ENCODE assay signal across 18 mouse cellular contexts in genomic region chr4:133252089-133252488, GRCm38 (mm10). TPM values are rescaled to one million over a fixed set of nuclear protein-coding genes. Genes with fewer than 3 reads are reported as not detected.
DNase-seq lines count a peak whose midpoint lies in the region; TF ChIP-seq lines count a peak whose summit lies in the region.
"Had no signal": no experiment of that assay in that cellular context is flagged by ENCODE, and none has a peak within 500 bp of the region (broad histone marks: within the 10 kb centered on the region; RNA-seq: fewer than 3 reads in every experiment).

No protein-coding gene starts in this region.

- TF ChIP-seq CTCF in cortical plate, adult 2 months (IDR thresholded peaks at IDR 0.05; ENCODE audit: extremely low read depth, insufficient read depth, low read length) = peak; percentile 24; the same call in 1 of the 2 replicates
- TF ChIP-seq CTCF in gastrocnemius, adult 2 months (IDR thresholded peaks at IDR 0.05) = no peak

- intact Hi-C loops in gastrocnemius, adult 2 months (cut with DNase I) = no loop called here

- peak; percentile 34 for DNase-seq in embryo, embryonic 11 days
- DNase-seq in embryo, embryonic 9.5 days (ENCODE audit: extremely low spot score) = no peak
- DNase-seq in kidney, postnatal 4 days = peak; percentile 44 to 53
- no peak for DNase-seq in kidney, adult 9 months
- peak; percentile 17 for DNase-seq in 3T3-L1 (ENCODE audit: low read depth, low spot score)
- no peak for DNase-seq in gastrocnemius, postnatal 25 days
- no peak for DNase-seq in gastrocnemius, adult 2 months
- DNase-seq: B cell, adult 2 months; cerebellum, postnatal 25 days; heart, adult 2 months; kidney, adult 18-20 months; layer of hippocampus, postnatal 36 days; lung, postnatal 10 days; thymus, adult 18-20 months had no signal

- no peak for TF ChIP-seq POLR2A in cortical plate, adult 2 months (IDR thresholded peaks at IDR 0.05; ENCODE audit: extremely low read depth, insufficient read depth, low read length)

- no peak overlapping the region for H3K27ac ChIP-seq in cortical plate, adult 2 months (ENCODE audit: insufficient read depth, low read length)
- H3K27ac ChIP-seq in gastrocnemius, adult 2 months = no peak overlapping the region
- H3K27ac ChIP-seq: heart, adult 2 months; midbrain, embryonic 13.5 days; neural tube, embryonic 13.5 days had no signal

- no peaks in the 10 kb centered on the region for H3K4me1 ChIP-seq in cortical plate, adult 2 months (ENCODE audit: control insufficient read depth, insufficient read depth, low read length)

- H3K4me3 ChIP-seq in cortical plate, adult 2 months (ENCODE audit: insufficient read depth, low read length) = no peak overlapping the region
- no peak overlapping the region for H3K4me3 ChIP-seq in gastrocnemius, adult 2 months
- H3K4me3 ChIP-seq: heart, adult 2 months had no signal

RNA-seq across cellular contexts. Expression of gene Sytl1, which starts 10.8 kb away (rescaled TPM):
- polyA plus RNA-seq in cortical plate, adult 2 months (2012; rRNA removed) = 2.7 and 3.1 TPM in 2 replicates
- total RNA-seq in gastrocnemius, postnatal 25 days (2021) = under 1 TPM; 0.29 to 0.36 TPM
- not detected for total RNA-seq in gastrocnemius, adult 2 months (2021)

RNA-seq across cellular contexts. Expression of gene Map3k6, which starts 11.5 kb away (rescaled TPM):
- 7.8 and 7.9 TPM in 2 replicates for polyA plus RNA-seq in cortical plate, adult 2 months (2012; rRNA removed)
- total RNA-seq in gastrocnemius, postnatal 25 days (2021) = 10 to 100 TPM in 1 of 2 experiments, 1 to 10 TPM in 1; 5.8 to 12.5 TPM
- total RNA-seq in gastrocnemius, adult 2 months (2021) = 10 to 100 TPM; 10.5 to 15.0 TPM

RNA-seq across cellular contexts. Expression of gene Tmem222, which starts 25.5 kb away (rescaled TPM):
- 173 and 175 TPM in 2 replicates for polyA plus RNA-seq in cortical plate, adult 2 months (2012; rRNA removed)
- total RNA-seq in gastrocnemius, postnatal 25 days (2021) = 10 to 100 TPM; 20.8 to 23.5 TPM
- 10 to 100 TPM; 21.6 to 25.7 TPM for total RNA-seq in gastrocnemius, adult 2 months (2021)

RNA-seq across cellular contexts. Expression of gene Gpr3, which starts 39.8 kb away (rescaled TPM):
- 11.2 and 16.1 TPM in 2 replicates for polyA plus RNA-seq in cortical plate, adult 2 months (2012; rRNA removed)
- total RNA-seq in gastrocnemius, postnatal 25 days (2021) = not detected
- total RNA-seq in gastrocnemius, adult 2 months (2021) = not detected
- polyA plus RNA-seq: limb, embryonic 15.5 days had no signal

RNA-seq across cellular contexts. Expression of gene Cd164l2, which starts 40.2 kb away (rescaled TPM):
- polyA plus RNA-seq in cortical plate, adult 2 months (2012; rRNA removed) = 10.9 and 11.9 TPM in 2 replicates
- not detected for total RNA-seq in gastrocnemius, postnatal 25 days (2021)
- under 1 TPM in 1 of 2 experiments, not detected in 1; 0.26 TPM for total RNA-seq in gastrocnemius, adult 2 months (2021)
- total RNA-seq: heart, adult 2 months had no signal

Comparison
In these comparisons a context has a peak if more than half of its experiments do, and no peak if none do; other contexts are left out.
1. DNase-seq: peak in embryo, embryonic 11 days (single experiment), kidney, postnatal 4 days (2 of 2) and 3T3-L1 (single experiment); none in embryo, embryonic 9.5 days (single experiment), kidney, adult 9 months (single experiment), gastrocnemius, postnatal 25 days (single experiment) and gastrocnemius, adult 2 months (single experiment).